Mouse (Mus musculus) adrenal gland, postnatal 0 days (tissue): Measurements from ENCODE around the gene Ppp1r3d. TPM values are rescaled to one million over a fixed set of nuclear protein-coding genes. Genes with fewer than 3 reads are reported as not detected.

Experiments
- polyA plus RNA-seq: library from polyadenylated mRNA; unstranded; fragments of >200 nt; fragmentation: Nextera tagmentation; extraction: Ambion mirVana; gene quantifications from 2 replicates; pipeline ENCODE4 v1.2.1, GENCODE M21; 2015

The Ppp1r3d gene
- polyA plus RNA-seq = 2.3 and 3.4 TPM in 2 replicates

DNA sequence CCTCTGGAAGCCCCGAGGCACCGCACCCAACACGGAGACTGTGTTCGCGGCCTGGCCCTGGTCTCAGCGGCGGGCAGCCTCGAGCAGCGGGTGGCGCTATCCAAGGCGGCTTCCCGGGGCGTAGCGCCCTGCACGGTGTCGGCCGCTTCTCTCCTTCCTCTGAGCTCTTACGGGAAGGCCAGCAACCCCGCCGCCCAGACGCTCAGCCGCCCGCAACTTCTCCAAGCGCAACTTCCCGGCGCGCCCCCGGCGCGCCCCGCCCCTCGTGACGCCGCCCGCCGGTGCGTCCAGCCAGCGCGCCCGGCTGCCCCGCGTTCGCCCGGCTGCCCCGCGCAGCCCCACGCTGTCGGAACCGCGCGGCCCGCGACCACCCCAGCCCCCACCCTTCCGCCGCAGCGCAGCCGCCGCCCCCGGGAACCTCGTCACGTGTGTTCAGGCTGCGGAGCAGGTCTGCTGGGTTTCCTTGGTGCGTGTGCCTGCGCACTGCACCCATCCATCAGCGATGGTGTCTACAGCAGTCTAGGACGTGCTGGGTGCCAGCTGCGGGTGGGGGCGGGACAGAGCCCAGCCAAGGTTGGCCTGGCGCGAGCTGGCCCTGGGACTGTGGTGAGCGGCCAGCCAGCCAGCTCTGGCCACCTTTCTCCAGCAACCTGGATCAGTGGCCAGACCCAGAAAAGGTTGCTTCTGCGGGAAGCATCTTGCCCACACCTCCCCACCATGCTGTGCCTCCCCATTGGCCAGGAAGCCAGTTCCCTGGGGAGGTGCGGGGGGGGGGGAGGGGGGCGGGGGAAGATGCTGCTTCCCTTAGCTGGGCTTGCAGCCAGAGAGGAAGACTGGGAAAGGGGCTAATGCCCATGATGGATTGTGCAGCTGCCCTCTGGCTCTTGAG lies at the start of gene Ppp1r3d, which contains the start of gene Fam217b:
Gene Ppp1r3d, minus strand, starts transcription at position 212 of the 889 bp plus-strand sequence.
Gene Fam217b, plus strand, starts transcription at position 264 of the 889 bp plus-strand sequence.

DNA sequence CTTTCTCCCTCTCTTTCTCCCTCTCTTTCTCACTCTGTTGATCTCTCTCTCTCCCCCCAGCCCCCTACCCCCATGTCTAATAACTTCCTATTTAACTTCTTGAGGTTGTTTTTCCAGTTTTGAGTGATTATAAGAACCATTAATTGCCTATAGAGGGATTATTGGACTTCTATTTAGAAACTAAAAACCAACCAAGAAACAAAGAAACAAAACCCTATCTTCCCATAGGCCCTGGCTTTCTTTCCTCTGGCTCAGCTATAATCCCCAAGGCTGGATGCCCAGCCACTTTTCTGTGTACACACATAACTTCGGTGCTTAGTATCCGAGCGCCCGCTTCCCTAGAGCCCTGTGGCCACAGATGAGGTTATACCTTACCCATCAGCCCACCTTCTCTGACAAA lies 16.0 kb upstream of the Ppp1r3d start, which contains the start of gene Cdh26:
Gene Cdh26, plus strand, starts transcription at position 301 of the 400 bp plus-strand sequence.

DNA sequence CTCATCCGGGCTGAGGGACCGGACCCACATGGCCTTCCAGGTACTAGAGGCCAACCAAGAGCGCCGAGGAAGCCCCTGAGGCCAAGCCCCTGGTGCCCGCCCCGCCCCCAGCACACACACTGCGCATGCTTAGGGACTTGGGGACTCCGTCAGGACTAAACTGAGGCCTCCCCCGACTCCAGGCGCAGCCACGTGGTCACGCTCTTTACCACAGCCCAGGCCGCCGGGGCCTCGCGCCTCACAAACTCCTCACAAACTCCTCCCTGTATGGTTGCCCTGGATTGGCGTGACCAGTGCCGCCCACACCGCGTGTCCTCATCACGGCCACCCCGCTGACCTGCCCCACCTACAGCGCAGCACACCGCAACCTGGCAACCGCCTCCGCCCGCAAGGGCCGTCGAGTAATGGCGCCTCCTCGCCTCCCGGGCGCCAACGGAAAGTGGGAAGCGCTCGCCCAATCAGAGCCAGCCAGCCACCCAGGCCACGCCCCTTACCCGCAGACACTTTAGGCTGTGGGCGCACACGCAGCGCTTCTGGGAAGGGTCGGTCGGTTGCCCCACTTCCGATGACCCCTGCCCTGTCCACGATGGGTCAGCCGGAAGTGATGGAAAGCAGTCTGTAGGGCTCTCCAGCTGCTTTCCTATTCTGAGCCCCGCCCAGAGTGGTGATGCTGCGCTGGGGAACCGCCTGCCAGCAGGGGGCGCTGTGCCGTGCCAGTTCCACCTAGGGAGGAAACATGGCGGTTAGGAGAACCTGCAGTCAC lies 7.0 kb downstream of the Ppp1r3d start, which contains the start of gene Sycp2:
Gene Sycp2, minus strand, starts transcription at position 633 of the 763 bp plus-strand sequence.

Other genes starting within 250 kb of the Ppp1r3d start
- gene Sycp2, start 6.8 kb downstream of the Ppp1r3d start, polyA plus RNA-seq = 0.05 TPM in 1 of 2 replicates, not detected in the other
- gene Fam217b, start 52 bp upstream of the Ppp1r3d start, polyA plus RNA-seq = 1.6 and 2.4 TPM in 2 replicates
- gene Cdh26, start 16.1 kb upstream of the Ppp1r3d start, polyA plus RNA-seq = 0.05 and 0.08 TPM in 2 replicates